ENCODE assay signal across 9 mouse cellular contexts in genomic region chr8:71677555-71677954, GRCm38 (mm10). TPM values are rescaled to one million over a fixed set of nuclear protein-coding genes. Genes with fewer than 3 reads are reported as not detected.
A peak's percentile ranks its signal among the peaks of the same experiment; 100 is the strongest.
DNase-seq lines count a peak whose midpoint lies in the region; ATAC-seq and TF ChIP-seq lines count a peak whose summit lies in the region.
"Had no signal": no experiment of that assay in that cellular context is flagged by ENCODE, and none has a peak within 500 bp of the region (broad histone marks: within the 10 kb centered on the region; RNA-seq: fewer than 3 reads in every experiment).

No protein-coding gene starts in this region.

- no peak for ATAC-seq in midbrain, postnatal 0 days (ENCODE audit: low FRiP score)

- DNase-seq in gastrocnemius, adult 2 months, result no peak
- DNase-seq in gastrocnemius, postnatal 25 days, result no peak
- DNase-seq in thymus, adult 2 months, result peak; percentile 35
- no peak for DNase-seq in thymus, postnatal 10 days (ENCODE audit: low spot score in 2 of 2)
- DNase-seq in kidney, postnatal 14 days, result peak; percentile 58
- no peak for DNase-seq in midbrain, postnatal 0 days (ENCODE audit: low spot score)
- DNase-seq in frontal cortex, postnatal 14 days (ENCODE audit: low spot score in 2 of 2), result no peak
- DNase-seq: gastrocnemius, postnatal 36 days had no signal

- peaks cover 23% of the 10 kb centered on the region for H3K4me1 ChIP-seq in thymus, adult 2 months (replicated peaks; ENCODE audit: control insufficient read depth, insufficient read depth, low read length)
- no peaks in the 10 kb centered on the region; the same call in 1 of the 2 replicates for H3K4me1 ChIP-seq in midbrain, postnatal 0 days (ENCODE audit: insufficient read depth, low read length)

- peaks cover 5% of the 10 kb centered on the region; the same call in 1 of the 2 replicates for H3K79me2 ChIP-seq in macrophage (ENCODE audit: inconsistent target)

- intact Hi-C loops in gastrocnemius, adult 2 months (cut with DNase I), result no loop called here

- no peaks in the 10 kb centered on the region for H3K9me3 ChIP-seq in midbrain, postnatal 0 days (ENCODE audit: low read length)

- no peak overlapping the region for H3K9ac ChIP-seq in midbrain, postnatal 0 days (replicated peaks; ENCODE audit: low read length, poor library complexity, severe bottlenecking)

- peak overlapping the region; percentile 86 for H3K27ac ChIP-seq in gastrocnemius, adult 2 months
- no peak overlapping the region for H3K27ac ChIP-seq in thymus, adult 2 months (ENCODE audit: control insufficient read depth, insufficient read depth, low read length)
- H3K27ac ChIP-seq in macrophage, result peak overlapping the region; percentile 82
- H3K27ac ChIP-seq in midbrain, postnatal 0 days (ENCODE audit: low read depth, low read length), result no peak overlapping the region

- H3K27me3 ChIP-seq in thymus, adult 2 months (ENCODE audit: control insufficient read depth, insufficient read depth, low read length), result no peaks in the 10 kb centered on the region
- peaks cover 46% of the 10 kb centered on the region for H3K27me3 ChIP-seq in midbrain, postnatal 0 days (ENCODE audit: insufficient read depth, low read length)

- no peak for TF ChIP-seq CTCF in gastrocnemius, adult 2 months (IDR thresholded peaks at IDR 0.05)
- TF ChIP-seq CTCF in thymus, adult 2 months (IDR thresholded peaks at IDR 0.05; ENCODE audit: borderline replicate concordance, control insufficient read depth, extremely low read depth, insufficient read depth, low read length, poor library complexity), result no peak
- TF ChIP-seq CTCF in midbrain, postnatal 0 days (IDR thresholded peaks at IDR 0.05), result no peak

- H3K4me3 ChIP-seq in gastrocnemius, adult 2 months, result peak overlapping the region; percentile 86
- H3K4me3 ChIP-seq in thymus, adult 2 months (ENCODE audit: control insufficient read depth, insufficient read depth, low read length), result no peak overlapping the region
- H3K4me3 ChIP-seq in macrophage (ENCODE audit: inconsistent target), result peak overlapping the region; percentile 57; the same call in 1 of the 2 replicates
- H3K4me3 ChIP-seq in midbrain, postnatal 0 days (ENCODE audit: low read depth, low read length), result no peak overlapping the region

- no peak for TF ChIP-seq POLR2A in thymus, adult 2 months (IDR thresholded peaks at IDR 0.05; ENCODE audit: control insufficient read depth, extremely low read depth, insufficient read depth, low read length, poor library complexity)

- no peaks in the 10 kb centered on the region for H3K36me3 ChIP-seq in thymus, adult 2 months (ENCODE audit: control insufficient read depth, insufficient read depth, low read length)
- H3K36me3 ChIP-seq in macrophage (ENCODE audit: inconsistent target), result peaks cover 23% of the 10 kb centered on the region; the same call in 1 of the 2 replicates
- no peaks in the 10 kb centered on the region for H3K36me3 ChIP-seq in midbrain, postnatal 0 days (ENCODE audit: insufficient read depth, low read length)

- H3K4me2 ChIP-seq in midbrain, postnatal 0 days (ENCODE audit: low read depth, low read length, poor library complexity, severe bottlenecking), result no peak overlapping the region

RNA-seq across cellular contexts. Expression of gene Jak3, which starts 1.5 kb away (rescaled TPM):
- total RNA-seq in gastrocnemius, adult 2 months (2021), result 1 to 10 TPM; 2.1 to 2.5 TPM
- 1 to 10 TPM; 1.9 to 3.0 TPM for total RNA-seq in gastrocnemius, postnatal 25 days (2021)
- polyA plus RNA-seq in thymus, adult 2 months (2012; rRNA removed), result 68.0 and 77.5 TPM in 2 replicates
- 100 to 1,000 TPM in 9 of 26 experiments, 10 to 100 TPM in 17; 25.5 to 167 (median 88.0) TPM for total RNA-seq in macrophage (2018; cell fraction: chromatin; rRNA removed)
- 10 to 100 TPM; 13.3 to 32.3 (median 20.1) TPM for total RNA-seq in macrophage (2018; cell fraction: cytosol; rRNA removed)
- total RNA-seq in macrophage (2018; cell fraction: nucleus; rRNA removed), result 10 to 100 TPM; 20.0 to 60.6 (median 43.9) TPM
- polyA plus RNA-seq in macrophage (2018), result 10.8 to 16.4 TPM (median 11.3 TPM) in 3 replicates
- 9.0 and 12.3 TPM in 2 replicates for total RNA-seq in midbrain, postnatal 0 days (2014; rRNA removed)
- 6.4 and 7.1 TPM in 2 replicates for polyA plus RNA-seq in midbrain, postnatal 0 days (2015; fragmentation: Nextera tagmentation; extraction: Ambion mirVana)

RNA-seq across cellular contexts. Expression of gene Unc13a, which starts 6.0 kb away (rescaled TPM):
- total RNA-seq in gastrocnemius, adult 2 months (2021), result not detected
- under 1 TPM in 1 of 2 experiments, not detected in 1; 0.29 TPM for total RNA-seq in gastrocnemius, postnatal 25 days (2021)
- polyA plus RNA-seq in thymus, adult 2 months (2012; rRNA removed), result 1.6 and 2.0 TPM in 2 replicates
- total RNA-seq in macrophage (2018; cell fraction: chromatin; rRNA removed), result 10 to 100 TPM in 9 of 26 experiments, 1 to 10 TPM in 17; 4.0 to 18.7 (median 8.1) TPM
- total RNA-seq in macrophage (2018; cell fraction: cytosol; rRNA removed), result 1 to 10 TPM in 12 of 26 experiments, under 1 TPM in 14; 0.41 to 1.9 (median 0.99) TPM
- total RNA-seq in macrophage (2018; cell fraction: nucleus; rRNA removed), result 1 to 10 TPM; 1.2 to 9.0 (median 3.7) TPM
- polyA plus RNA-seq in macrophage (2018), result 0.98 to 1.4 TPM (median 1.4 TPM) in 3 replicates
- total RNA-seq in midbrain, postnatal 0 days (2014; rRNA removed), result 69.0 and 70.8 TPM in 2 replicates
- 14.5 and 16.2 TPM in 2 replicates for polyA plus RNA-seq in midbrain, postnatal 0 days (2015; fragmentation: Nextera tagmentation; extraction: Ambion mirVana)
- total RNA-seq: gastrocnemius, postnatal 36 days had no signal

RNA-seq across cellular contexts. Expression of gene Insl3, which starts 11.5 kb away (rescaled TPM):
- 1 to 10 TPM in 1 of 2 experiments, not detected in 1; 1.4 TPM for total RNA-seq in gastrocnemius, adult 2 months (2021)
- total RNA-seq in gastrocnemius, postnatal 25 days (2021), result 1 to 10 TPM in 1 of 2 experiments, under 1 TPM in 1; 0.49 to 2.7 TPM
- 42.6 and 56.8 TPM in 2 replicates for polyA plus RNA-seq in thymus, adult 2 months (2012; rRNA removed)
- 10 to 100 TPM in 13 of 26 experiments, 1 to 10 TPM in 11, not detected in 2; 1.6 to 26.2 (median 11.1) TPM for total RNA-seq in macrophage (2018; cell fraction: chromatin; rRNA removed)
- total RNA-seq in macrophage (2018; cell fraction: cytosol; rRNA removed), result 1 to 10 TPM in 25 of 26 experiments, under 1 TPM in 1; 0.52 to 4.9 (median 2.7) TPM
- 10 to 100 TPM in 13 of 26 experiments, 1 to 10 TPM in 12, not detected in 1; 2.2 to 17.4 (median 10.0) TPM for total RNA-seq in macrophage (2018; cell fraction: nucleus; rRNA removed)
- polyA plus RNA-seq in macrophage (2018), result 0.64 to 0.95 TPM (median 0.93 TPM) in 3 replicates
- not detected in 2 replicates for total RNA-seq in midbrain, postnatal 0 days (2014; rRNA removed)
- polyA plus RNA-seq in midbrain, postnatal 0 days (2015; fragmentation: Nextera tagmentation; extraction: Ambion mirVana), result 1.2 and 2.1 TPM in 2 replicates

RNA-seq across cellular contexts. Expression of gene B3gnt3, which starts 24.0 kb away (rescaled TPM):
- 1 to 10 TPM; 2.1 to 2.9 TPM for total RNA-seq in gastrocnemius, adult 2 months (2021)
- 1 to 10 TPM; 1.5 to 3.8 TPM for total RNA-seq in gastrocnemius, postnatal 25 days (2021)
- 6.3 and 6.9 TPM in 2 replicates for polyA plus RNA-seq in thymus, adult 2 months (2012; rRNA removed)
- total RNA-seq in macrophage (2018; cell fraction: chromatin; rRNA removed), result 1 to 10 TPM in 19 of 26 experiments, under 1 TPM in 7; 0.61 to 8.4 (median 2.5) TPM
- 10 to 100 TPM in 21 of 26 experiments, 1 to 10 TPM in 5; 7.2 to 23.9 (median 12.5) TPM for total RNA-seq in macrophage (2018; cell fraction: cytosol; rRNA removed)
- 10 to 100 TPM in 19 of 26 experiments, 1 to 10 TPM in 7; 5.3 to 26.2 (median 11.7) TPM for total RNA-seq in macrophage (2018; cell fraction: nucleus; rRNA removed)
- polyA plus RNA-seq in macrophage (2018), result 13.1 to 16.5 TPM (median 14.2 TPM) in 3 replicates
- total RNA-seq in midbrain, postnatal 0 days (2014; rRNA removed), result 0.24 and 1.6 TPM in 2 replicates
- 0.31 and 0.50 TPM in 2 replicates for polyA plus RNA-seq in midbrain, postnatal 0 days (2015; fragmentation: Nextera tagmentation; extraction: Ambion mirVana)

RNA-seq across cellular contexts. Expression of gene Fcho1, which starts 48.0 kb away (rescaled TPM):
- not detected for total RNA-seq in gastrocnemius, adult 2 months (2021)
- not detected for total RNA-seq in gastrocnemius, postnatal 25 days (2021)
- polyA plus RNA-seq in thymus, adult 2 months (2012; rRNA removed), result 767 and 809 TPM in 2 replicates
- 10 to 100 TPM; 13.6 to 90.1 (median 57.2) TPM for total RNA-seq in macrophage (2018; cell fraction: chromatin; rRNA removed)
- total RNA-seq in macrophage (2018; cell fraction: cytosol; rRNA removed), result 10 to 100 TPM in 13 of 26 experiments, 1 to 10 TPM in 13; 7.6 to 13.2 (median 10.2) TPM
- total RNA-seq in macrophage (2018; cell fraction: nucleus; rRNA removed), result 10 to 100 TPM in 24 of 26 experiments, 1 to 10 TPM in 2; 7.8 to 36.0 (median 18.9) TPM
- polyA plus RNA-seq in macrophage (2018), result 5.0 to 6.2 TPM (median 5.8 TPM) in 3 replicates
- 109 and 114 TPM in 2 replicates for total RNA-seq in midbrain, postnatal 0 days (2014; rRNA removed)
- 88.4 and 89.5 TPM in 2 replicates for polyA plus RNA-seq in midbrain, postnatal 0 days (2015; fragmentation: Nextera tagmentation; extraction: Ambion mirVana)

Comparison
In these comparisons a context has a peak if more than half of its experiments do, and no peak if none do; other contexts are left out.
1. DNase-seq: peak in thymus, adult 2 months (single experiment) and kidney, postnatal 14 days (single experiment); none in gastrocnemius, adult 2 months (single experiment), gastrocnemius, postnatal 25 days (single experiment), thymus, postnatal 10 days (0 of 2), midbrain, postnatal 0 days (single experiment) and frontal cortex, postnatal 14 days (0 of 2).
2. H3K27ac ChIP-seq: peak in gastrocnemius, adult 2 months (single experiment) and macrophage (single experiment); none in thymus, adult 2 months (single experiment) and midbrain, postnatal 0 days (single experiment).
3. H3K4me3 ChIP-seq: peak in gastrocnemius, adult 2 months (single experiment) and macrophage (single experiment); none in thymus, adult 2 months (single experiment) and midbrain, postnatal 0 days (single experiment).
4. RNA of gene Unc13a, which starts 6.0 kb away (total RNA-seq): 69.0 to 70.8 TPM in midbrain, postnatal 0 days; 0.29 TPM in gastrocnemius, postnatal 25 days and not detected in gastrocnemius, adult 2 months; every median in the first group is over 10 times any median in the second.